Mouse (Mus musculus): ENCODE measurements around the gene Bri3.

Bri3 gene

GRCm38 (mm10) chr5:144420001-144420400, 175.8 kb downstream of the Bri3 start:
- no peak for DNase-seq (ENCODE audit: low read depth, low spot score)

GRCm38 (mm10) chr5:144426697-144427096, 182.5 kb downstream of the Bri3 start:
- DNase-seq (ENCODE audit: low read depth, low spot score), result no peak

DNA sequence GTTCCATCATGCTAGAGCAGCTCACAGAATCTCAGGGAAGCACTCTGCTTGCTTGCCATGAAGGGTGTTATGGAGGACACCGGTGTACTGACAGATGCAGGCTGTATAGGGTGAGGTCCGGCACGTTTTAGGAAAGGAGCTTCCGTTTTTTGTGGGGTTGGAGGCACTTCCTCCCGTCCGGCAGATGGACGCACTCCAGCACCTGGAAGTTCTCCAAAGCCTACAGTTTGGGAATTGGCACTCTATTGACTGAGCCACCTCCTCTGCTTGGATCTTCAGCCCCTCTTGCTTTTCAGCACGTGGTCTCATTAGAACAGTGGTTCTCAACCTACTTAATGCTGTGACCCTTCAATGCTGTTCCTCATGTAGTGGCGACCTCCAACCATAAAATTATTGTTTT, 183.6 kb downstream of the Bri3 start:
- no peak for DNase-seq (ENCODE audit: low read depth, low spot score)

GRCm38 (mm10) chr5:144431481-144431880, 187.2 kb downstream of the Bri3 start:
- no peak for DNase-seq (ENCODE audit: low read depth, low spot score)

GRCm38 (mm10) chr5:144439286-144440040, 195.2 kb downstream of the Bri3 start:
- no peak for DNase-seq (ENCODE audit: low read depth, low spot score)

GRCm38 (mm10) chr5:144441831-144442271, 197.6 kb downstream of the Bri3 start:
- DNase-seq (ENCODE audit: low read depth, low spot score), result no peak

- DNase-seq (ENCODE audit: low read depth, low spot score), result peak; percentile 54
Observed at GRCm38 (mm10) chr5:144446475-144447225, 202.4 kb downstream of the Bri3 start.

GRCm38 (mm10) chr5:144447226-144447616, 203.0 kb downstream of the Bri3 start:
- DNase-seq (ENCODE audit: low read depth, low spot score), result no peak

- DNase-seq (ENCODE audit: low read depth, low spot score), result no peak
Observed at GRCm38 (mm10) chr5:144447975-144448374, 203.7 kb downstream of the Bri3 start.

DNA sequence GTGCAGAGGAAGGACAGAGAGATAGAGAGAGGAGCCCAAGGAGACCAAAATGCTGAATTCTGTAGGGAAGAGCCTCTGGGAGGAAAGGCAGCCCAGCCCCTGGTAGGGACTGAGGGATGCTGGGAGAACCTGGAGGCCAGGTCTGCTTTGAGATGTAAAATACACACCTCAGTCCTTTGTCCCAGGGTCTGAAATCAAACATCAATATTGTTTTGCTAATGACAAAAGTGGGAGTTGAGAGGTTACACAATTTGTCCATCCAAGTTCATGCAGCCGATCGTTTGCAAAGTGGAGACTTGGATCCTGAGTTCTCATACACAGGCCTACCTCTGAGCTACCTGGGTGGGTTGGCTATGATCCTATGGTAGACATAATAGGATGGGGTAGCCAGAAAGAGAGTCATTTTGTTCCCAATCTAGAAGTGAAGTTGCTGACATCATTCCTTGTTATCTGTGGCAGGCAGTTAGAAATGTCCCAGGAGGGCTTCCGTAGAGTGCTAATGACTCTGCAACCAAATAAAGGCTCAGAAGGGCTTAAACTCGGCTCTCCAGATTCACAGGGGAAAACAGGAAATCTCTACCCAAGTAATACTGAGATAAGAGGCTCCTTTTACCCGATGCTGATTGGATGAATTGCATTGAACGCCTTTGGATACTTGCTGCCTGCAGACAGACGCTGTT, 208.7 kb downstream of the Bri3 start:
- DNase-seq (ENCODE audit: low read depth, low spot score), result peak; percentile 89

DNA sequence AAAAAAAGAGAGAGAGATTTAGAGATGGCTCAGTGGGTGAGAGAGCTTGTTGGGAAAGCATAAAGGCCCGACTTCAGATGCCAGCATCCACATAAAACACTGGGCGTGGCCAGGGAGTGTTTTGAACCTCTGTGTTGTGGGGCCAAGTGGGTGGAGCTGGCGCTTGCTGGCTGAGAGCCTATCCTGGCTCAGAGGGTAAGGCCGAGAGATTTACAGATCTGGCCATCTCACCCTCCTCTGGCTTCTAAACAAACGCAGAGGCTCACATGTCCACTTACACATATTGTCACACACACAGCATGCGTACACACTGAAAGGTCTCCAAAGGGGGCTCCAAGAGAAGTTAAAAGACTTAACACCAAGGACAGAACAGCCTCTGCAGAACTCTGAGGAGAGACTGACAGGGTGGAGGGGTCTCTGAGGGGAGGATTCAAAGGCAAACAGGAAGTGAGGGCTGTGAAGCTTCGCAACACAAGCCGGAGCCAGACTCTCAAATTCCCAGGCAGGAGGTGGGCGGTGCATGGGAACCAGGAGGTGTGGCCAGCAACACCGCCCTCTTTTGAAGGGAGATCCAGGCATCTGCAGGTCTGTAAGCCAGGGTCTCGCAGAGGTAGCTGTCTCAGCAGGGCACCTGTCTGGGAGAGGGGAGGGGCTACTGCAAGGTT, 213.5 kb downstream of the Bri3 start:
- DNase-seq (ENCODE audit: low read depth, low spot score), result peak; percentile 65

- DNase-seq (ENCODE audit: low read depth, low spot score), result peak; percentile 73
Observed at GRCm38 (mm10) chr5:144466987-144467386, 222.8 kb downstream of the Bri3 start.

DNA sequence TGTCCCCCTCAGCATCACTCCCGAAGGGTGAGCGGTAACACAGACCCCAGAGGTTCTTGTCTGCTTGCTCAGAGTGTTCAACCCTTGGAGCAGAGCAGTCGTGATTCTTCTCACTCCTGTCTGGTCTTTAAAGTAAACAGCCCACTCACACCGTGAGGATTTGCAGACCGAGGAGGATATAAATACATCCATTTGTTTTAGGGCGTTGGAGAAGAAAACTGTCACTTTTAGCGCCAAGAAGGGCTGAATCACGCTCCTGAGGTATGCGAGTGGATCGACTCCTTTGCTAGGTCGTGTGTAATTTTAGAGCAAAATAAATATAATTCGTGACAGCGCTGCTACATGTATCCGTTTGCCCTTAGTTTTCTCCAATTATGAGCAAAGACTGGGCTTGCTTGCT, 228.8 kb downstream of the Bri3 start:
- no peak for DNase-seq (ENCODE audit: low read depth, low spot score)

DNA sequence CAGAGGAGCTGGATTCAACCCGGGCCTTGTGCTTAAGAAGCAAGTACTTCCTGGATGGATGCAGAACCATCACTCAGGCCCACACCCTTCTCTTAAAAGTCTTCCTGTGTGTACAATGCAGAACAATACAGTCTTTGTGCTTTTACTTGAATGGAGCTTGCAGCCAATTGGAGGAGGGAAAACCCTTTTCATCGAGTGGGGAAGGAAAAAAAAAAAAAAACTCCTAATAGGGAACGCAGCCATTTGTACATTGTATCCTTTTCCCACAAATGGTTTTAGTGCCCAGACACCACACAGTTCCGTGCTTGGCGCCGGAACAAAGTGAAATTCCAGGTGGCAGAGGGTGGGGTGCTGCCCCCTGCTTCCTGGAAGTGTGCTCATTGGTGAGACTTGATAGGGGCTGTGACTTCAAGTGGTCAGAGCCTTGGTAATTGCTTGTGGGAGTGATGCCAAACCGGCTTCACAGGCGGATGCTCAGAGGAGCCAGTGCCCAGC, 235.5 kb downstream of the Bri3 start:
- DNase-seq (ENCODE audit: low read depth, low spot score), result peak; percentile 96

DNA sequence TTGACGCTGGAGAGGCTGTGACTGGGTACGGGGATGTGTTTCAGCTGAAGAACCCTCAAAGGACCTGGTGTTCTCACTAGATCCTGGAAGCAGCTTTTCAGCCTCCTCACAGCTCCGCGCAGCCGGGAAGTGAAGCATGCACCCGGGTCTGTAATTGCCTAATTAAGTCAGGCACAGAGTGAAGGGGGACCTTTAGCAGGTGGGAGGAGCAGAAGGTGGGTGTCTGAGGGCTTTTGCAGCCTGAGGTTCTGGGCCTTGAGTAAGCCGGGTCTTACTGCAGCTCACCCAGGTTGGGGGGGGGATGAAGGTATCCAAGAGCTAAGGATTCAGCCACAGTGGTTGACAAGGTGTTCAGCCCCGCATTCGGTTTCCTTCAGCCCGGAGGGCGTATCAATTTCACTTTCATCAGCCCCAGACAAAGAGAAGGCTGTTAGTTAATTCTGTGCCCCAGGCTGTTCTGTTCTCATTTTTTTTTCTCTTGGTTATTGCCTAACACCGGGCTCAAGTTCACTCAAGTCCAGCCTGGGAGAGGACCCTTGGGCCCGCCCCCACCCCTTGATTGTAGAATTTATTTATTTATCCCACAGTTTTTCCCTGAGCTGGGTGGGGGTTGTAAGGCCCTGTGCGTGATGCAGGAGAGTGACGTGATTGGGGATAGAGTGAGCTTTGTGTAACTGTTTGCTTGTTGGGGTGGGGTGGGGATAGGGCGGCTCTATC, 239.6 kb downstream of the Bri3 start:
- DNase-seq (ENCODE audit: low read depth, low spot score), result no peak

DNA sequence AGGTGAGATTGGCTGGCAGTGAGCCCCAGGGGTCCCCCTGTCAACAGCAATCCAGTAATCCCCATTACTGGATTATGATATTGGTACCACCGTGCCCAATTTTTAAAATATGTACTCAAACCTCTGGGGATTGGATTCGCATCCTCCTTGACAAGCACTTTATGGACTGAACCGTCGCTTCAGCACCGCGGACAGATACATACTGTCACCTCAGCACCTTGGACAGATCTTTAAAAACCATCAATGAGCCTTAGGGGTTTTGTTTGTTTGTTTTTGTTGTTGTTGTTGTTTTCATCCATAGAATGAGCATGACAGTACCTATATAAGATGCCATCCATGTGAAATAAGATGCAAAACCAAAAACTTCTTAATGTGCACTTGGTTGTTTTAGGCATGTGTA, 247.1 kb downstream of the Bri3 start:
- DNase-seq (ENCODE audit: low read depth, low spot score), result no peak

Data from ES-CJ7 (cell line).